Mouse (Mus musculus) midbrain, embryonic 15.5 days (tissue): ENCODE results near the gene Akr1d1. TPM values are rescaled to one million over a fixed set of nuclear protein-coding genes. Genes with fewer than 3 reads are reported as not detected.

Source experiments
- ATAC-seq: fragments of 200-750 bp; cut with Nextera tagmentation; replicated peaks from 2 replicates; pipeline ENCODE4 v1.8.0; 2017; ENCODE audit warnings: moderate TSS enrichment
- H3K27ac ChIP-seq: fragments of 300-500 bp; sonication (generic); 2 replicates; pipeline ENCODE4 v1.5.1; 2015; ENCODE audit warnings: mild to moderate bottlenecking, inconsistent platforms
- H3K27me3 ChIP-seq: fragments of 300-500 bp; sonication (generic); replicated peaks from 2 replicates; pipeline ENCODE4 v1.6.1; 2015; ENCODE audit warnings: inconsistent platforms
- H3K36me3 ChIP-seq: fragments of 300-500 bp; sonication (generic); replicated peaks from 2 replicates; pipeline ENCODE4 v1.6.1; 2015; ENCODE audit warnings: inconsistent platforms
- H3K4me1 ChIP-seq: fragments of 300-500 bp; sonication (generic); 2 replicates; pipeline ENCODE4 v1.6.1; 2015; ENCODE audit warnings: inconsistent platforms
- H3K4me2 ChIP-seq: fragments of 300-500 bp; sonication (generic); 2 replicates; pipeline ENCODE4 v1.6.1; 2015; ENCODE audit warnings: inconsistent platforms, mild to moderate bottlenecking, moderate library complexity
- H3K4me3 ChIP-seq: fragments of 300-500 bp; sonication (generic); 2 replicates; pipeline ENCODE4 v1.5.1; 2015; ENCODE audit warnings: mild to moderate bottlenecking, inconsistent platforms
- H3K9ac ChIP-seq: fragments of 300-500 bp; sonication (generic); 2 replicates; pipeline ENCODE4 v1.6.1; 2015; ENCODE audit warnings: mild to moderate bottlenecking, inconsistent platforms
- H3K9me3 ChIP-seq: fragments of 300-500 bp; sonication (generic); 2 replicates; pipeline ENCODE4 v1.6.1; 2016; ENCODE audit warnings: inconsistent platforms
- WGBS: fragments of 180-500 bp; shearing (Covaris S2); methylation state at CpG from one replicate; pipeline ENCODE4 v1.1.7; 2015; ENCODE audit warnings: mixed read lengths; 5-methylcytosine and 5-hydroxymethylcytosine counted together
- polyA plus RNA-seq: library from polyadenylated mRNA; unstranded; fragments of >200 nt; fragmentation: Nextera tagmentation; extraction: Ambion mirVana; gene quantifications from 2 replicates; pipeline ENCODE4 v1.2.1, GENCODE M21; 2015

Gene Akr1d1
- polyA plus RNA-seq, 1 experiment from 2014 or later = not detected

- Histone ChIP-seq H3K9me3 (no peaks in the 10 kb centered on the region), H3K4me1 (no peaks in the 10 kb centered on the region)
- ATAC-seq = no peak
Measured at GRCm38 (mm10) chr6:37604178-37604883, 74.4 kb downstream of the Akr1d1 start.

GRCm38 (mm10) chr6:37604884-37605269 lies 74.9 kb downstream of the Akr1d1 start:
- Histone ChIP-seq H3K9me3 (no peaks in the 10 kb centered on the region), H3K27ac (no peak overlapping the region), H3K9ac (no peak overlapping the region), H3K27me3 (no peaks in the 10 kb centered on the region), H3K36me3 (no peaks in the 10 kb centered on the region), H3K4me1 (no peaks in the 10 kb centered on the region), H3K4me3 (no peak overlapping the region), H3K4me2 (no peak overlapping the region)
- WGBS = 71% methylated on average over 5 of the region's 5 CpGs
- ATAC-seq = no peak

More at GRCm38 (mm10) chr6:37604178-37604883, 74.4 kb downstream of the Akr1d1 start:
- Histone ChIP-seq H3K9ac (no peak overlapping the region), H3K4me2 (no peak overlapping the region), H3K27me3 (no peaks in the 10 kb centered on the region), H3K36me3 (no peaks in the 10 kb centered on the region), H3K27ac (no peak overlapping the region), H3K4me3 (no peak overlapping the region)
- WGBS = 79% methylated on average over 4 of the region's 4 CpGs

- no peak overlapping the region for H3K4me2 ChIP-seq
- H3K4me1 ChIP-seq = no peaks in the 10 kb centered on the region
- WGBS = 67% methylated on average over 3 of the region's 3 CpGs
- no peaks in the 10 kb centered on the region for H3K27me3 ChIP-seq
- H3K9me3 ChIP-seq = no peaks in the 10 kb centered on the region
- no peaks in the 10 kb centered on the region for H3K36me3 ChIP-seq
- no peak for ATAC-seq
- H3K27ac ChIP-seq = no peak overlapping the region
- H3K9ac ChIP-seq = no peak overlapping the region
- no peak overlapping the region for H3K4me3 ChIP-seq
Measured at GRCm38 (mm10) chr6:37607511-37608289, 77.7 kb downstream of the Akr1d1 start.

GRCm38 (mm10) chr6:37612603-37613284 lies 82.8 kb downstream of the Akr1d1 start:
- Histone ChIP-seq H3K9ac (no peak overlapping the region), H3K27me3 (no peaks in the 10 kb centered on the region), H3K27ac (no peak overlapping the region), H3K4me3 (no peak overlapping the region), H3K4me1 (no peaks in the 10 kb centered on the region), H3K9me3 (no peaks in the 10 kb centered on the region), H3K4me2 (no peak overlapping the region), H3K36me3 (no peaks in the 10 kb centered on the region)
- 97% methylated on average over 6 of the region's 6 CpGs for WGBS
- no peak for ATAC-seq

GRCm38 (mm10) chr6:37615490-37615889 lies 85.5 kb downstream of the Akr1d1 start:
- Histone ChIP-seq H3K27ac (no peak overlapping the region), H3K9me3 (no peaks in the 10 kb centered on the region)
- 95% methylated on average over 2 of the region's 2 CpGs for WGBS

GRCm38 (mm10) chr6:37616136-37616535 lies 86.2 kb downstream of the Akr1d1 start:
- ATAC-seq = no peak

More at GRCm38 (mm10) chr6:37615490-37615889, 85.5 kb downstream of the Akr1d1 start:
- no peak for ATAC-seq
- Histone ChIP-seq H3K4me2 (no peak overlapping the region), H3K4me1 (no peaks in the 10 kb centered on the region), H3K36me3 (no peaks in the 10 kb centered on the region), H3K9ac (no peak overlapping the region), H3K4me3 (no peak overlapping the region), H3K27me3 (no peaks in the 10 kb centered on the region)

GRCm38 (mm10) chr6:37617431-37618011 lies 87.5 kb downstream of the Akr1d1 start:
- Histone ChIP-seq H3K4me3 (no peak overlapping the region), H3K4me2 (no peak overlapping the region), H3K27me3 (no peaks in the 10 kb centered on the region), H3K9ac (no peak overlapping the region), H3K9me3 (no peaks in the 10 kb centered on the region), H3K4me1 (no peaks in the 10 kb centered on the region), H3K27ac (no peak overlapping the region), H3K36me3 (no peaks in the 10 kb centered on the region)
- ATAC-seq = no peak
- WGBS = 71% methylated on average over 10 of the region's 10 CpGs

More at GRCm38 (mm10) chr6:37616136-37616535, 86.2 kb downstream of the Akr1d1 start:
- no peaks in the 10 kb centered on the region for H3K4me1 ChIP-seq
- H3K4me3 ChIP-seq = no peak overlapping the region
- no peaks in the 10 kb centered on the region for H3K27me3 ChIP-seq
- no peak overlapping the region for H3K4me2 ChIP-seq
- H3K36me3 ChIP-seq = no peaks in the 10 kb centered on the region
- no peaks in the 10 kb centered on the region for H3K9me3 ChIP-seq
- 95% methylated on average over 7 of the region's 7 CpGs for WGBS
- no peak overlapping the region for H3K27ac ChIP-seq
- H3K9ac ChIP-seq = no peak overlapping the region

Other genes starting within 250 kb of the Akr1d1 start
- 6.9 and 8.9 TPM in 2 replicates for gene Dgki, start 230.0 kb upstream of the Akr1d1 start, polyA plus RNA-seq
- 3.2 and 3.3 TPM in 2 replicates for gene Creb3l2, start 88.0 kb upstream of the Akr1d1 start, polyA plus RNA-seq